Comparison of ENCODE assay signal across 25 mouse cellular contexts in the genomic region with DNA sequence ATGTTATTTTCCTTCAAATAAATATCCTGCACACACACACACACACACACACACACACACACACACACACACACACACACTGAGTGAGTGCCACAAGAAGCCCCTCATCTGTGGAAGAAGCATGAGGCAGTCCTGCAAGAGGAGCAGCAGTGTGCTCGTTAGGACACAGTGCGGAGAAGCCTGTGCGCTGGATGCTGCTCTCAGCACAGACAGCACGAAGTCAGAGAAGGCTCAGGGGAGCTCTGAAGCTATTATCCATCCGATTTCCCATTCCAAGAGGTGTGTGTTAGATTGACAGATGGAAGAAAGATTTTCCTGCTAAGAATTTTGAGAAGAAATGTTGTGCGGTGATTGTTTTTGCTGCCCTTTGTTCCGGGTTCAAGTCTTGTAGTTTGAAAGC. TPM values are rescaled to one million over a fixed set of nuclear protein-coding genes. Genes with fewer than 3 reads are reported as not detected.
"Had no signal": no experiment of that assay in that cellular context is flagged by ENCODE, and none has a peak within 500 bp of the region (broad histone marks: within the 10 kb centered on the region; RNA-seq: fewer than 3 reads in every experiment).

No protein-coding gene starts in this region.

- H3K27ac ChIP-seq: liver, embryonic 14.5 days; midbrain, embryonic 12.5 days; neural tube, embryonic 13.5 days; neural tube, embryonic 15.5 days had no signal

- H3K9me3 ChIP-seq: midbrain, embryonic 12.5 days; neural tube, embryonic 13.5 days; neural tube, embryonic 15.5 days had no signal

- DNase-seq: lung, adult 18-20 months; lung, embryonic 14.5 days; lung, postnatal 10 days; lung, postnatal 4 days; retina, postnatal 1 day; right cerebral cortex, adult 18-20 months; right cerebral cortex, postnatal 25 days; right cerebral cortex, postnatal 4 days; spleen, adult 18-20 months; thymus, adult 18-20 months; thymus, postnatal 14 days; thymus, postnatal 36 days had no signal

- H3K4me3 ChIP-seq: midbrain, embryonic 12.5 days; myocyte; neural tube, embryonic 13.5 days; neural tube, embryonic 15.5 days had no signal

- H3K27me3 ChIP-seq: midbrain, embryonic 12.5 days; neural tube, embryonic 13.5 days; neural tube, embryonic 15.5 days had no signal

- H3K36me3 ChIP-seq: midbrain, embryonic 12.5 days; neural tube, embryonic 13.5 days; neural tube, embryonic 15.5 days had no signal

- H3K9ac ChIP-seq: liver, embryonic 14.5 days; lung, embryonic 14.5 days; midbrain, embryonic 12.5 days; neural tube, embryonic 13.5 days; neural tube, embryonic 15.5 days had no signal

- H3K4me2 ChIP-seq: lung, embryonic 14.5 days; midbrain, embryonic 12.5 days; neural tube, embryonic 13.5 days; neural tube, embryonic 15.5 days had no signal

- H3K4me1 ChIP-seq: neural tube, embryonic 13.5 days; neural tube, embryonic 15.5 days had no signal

RNA-seq across cellular contexts. Expression of gene Lrrc30, which starts 13.5 kb away (rescaled TPM):
- total RNA-seq: megakaryocyte, adult 5-6 weeks; megakaryocyte-erythroid progenitor cell, adult 5-6 weeks had no signal
- polyA plus RNA-seq: liver, embryonic 14.5 days; liver, embryonic 16.5 days; lung, embryonic 14.5 days; lung, embryonic 16.5 days; midbrain, embryonic 12.5 days; neural tube, embryonic 11.5 days; neural tube, embryonic 13.5 days; small intestine, adult 2 months; stomach, embryonic 14.5 days; thymus, postnatal 0 days had no signal
